Mouse (Mus musculus): ENCODE results near the gene Trpv5. TPM values are rescaled to one million over a fixed set of nuclear protein-coding genes. Genes with fewer than 3 reads are reported as not detected.

The Trpv5 gene
- polyA plus RNA-seq (2014; fragmentation: Nextera tagmentation; extraction: Ambion mirVana), result not detected in 2 replicates

DNA sequence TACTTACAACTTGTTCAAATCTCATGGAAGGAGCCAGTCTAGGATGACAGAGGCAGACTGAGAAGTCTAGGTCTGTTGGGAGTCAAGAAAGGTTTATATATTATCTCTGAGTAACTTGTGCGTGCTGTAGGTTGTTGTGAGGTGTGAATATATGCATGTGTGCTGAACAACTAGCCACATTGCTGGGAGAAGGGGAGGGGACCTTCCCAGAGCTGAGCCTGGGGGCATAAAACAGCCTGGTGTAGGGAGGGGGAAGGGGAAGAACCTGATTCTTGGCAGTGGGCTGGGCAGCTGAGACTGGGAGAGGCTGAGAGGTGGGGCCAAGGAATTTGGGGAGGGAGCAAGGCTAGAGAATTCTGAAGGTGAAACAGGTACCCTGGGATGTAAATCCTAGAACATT lies at the start of gene Trpv5:
TSS of gene Trpv5 (minus strand) at position 101 of the 400 bp plus-strand sequence.
- no peak within 1 kb of the TSS for H3K4me3 ChIP-seq (ENCODE audit: low read depth, low read length)
- no peaks in the 10 kb centered on the region for H3K9me3 ChIP-seq (ENCODE audit: control insufficient read depth, low read length)
- H3K27me3 ChIP-seq (ENCODE audit: control insufficient read depth, insufficient read depth, low read length), result no peaks in the 10 kb centered on the region
- H3K27ac ChIP-seq (ENCODE audit: low read depth, low read length), result no peak within 1 kb of the TSS
- no peak within 1 kb of the TSS for H3K4me2 ChIP-seq (ENCODE audit: low read depth, low read length)
- H3K4me1 ChIP-seq (ENCODE audit: control insufficient read depth, insufficient read depth, low read length), result no peaks in the 10 kb centered on the region
- no peak for ATAC-seq (ENCODE audit: low read depth)
- WGBS, result 80% methylated on average over 1 of the region's 1 CpGs
- H3K36me3 ChIP-seq (ENCODE audit: control insufficient read depth, insufficient read depth, low read length), result no peaks in the 10 kb centered on the region
- H3K9ac ChIP-seq (replicated peaks; ENCODE audit: low read depth, low read length), result no peak within 1 kb of the TSS

DNA sequence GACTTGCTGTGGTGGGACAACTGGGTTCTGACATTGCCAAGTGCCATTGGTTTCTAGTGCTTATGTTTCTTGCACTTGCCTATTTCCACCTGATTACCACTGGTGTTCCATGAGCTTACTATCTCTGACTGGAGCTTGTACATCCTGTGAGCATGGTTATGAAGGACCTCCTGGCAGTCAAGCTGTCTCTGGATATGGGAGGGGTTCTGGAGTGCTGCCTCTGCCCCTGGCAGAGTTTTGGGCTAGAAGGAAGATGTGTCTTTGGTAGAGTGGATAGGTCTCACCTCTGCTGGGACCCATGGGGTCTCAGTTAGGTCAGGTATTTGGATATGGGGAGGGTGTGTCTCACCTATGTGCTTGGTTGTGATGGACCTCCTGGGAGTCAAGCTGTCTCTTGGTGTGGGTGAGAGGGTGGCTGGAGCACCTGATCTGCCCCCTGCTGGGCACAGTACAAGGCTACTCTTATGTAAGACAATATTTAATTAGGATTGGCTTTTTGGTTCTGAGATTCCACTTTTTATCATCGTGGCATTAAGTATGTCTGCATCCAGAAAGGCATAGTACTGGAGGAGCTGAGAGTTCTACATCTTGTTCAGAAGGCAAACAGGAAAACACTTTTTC lies 47.5 kb upstream of the Trpv5 start:
- 84% methylated on average over 1 of the region's 1 CpGs for WGBS
- no peak for ATAC-seq (ENCODE audit: low read depth)
- Histone ChIP-seq H3K36me3 (ENCODE audit: control insufficient read depth, insufficient read depth, low read length) (no peaks in the 10 kb centered on the region), H3K9me3 (ENCODE audit: control insufficient read depth, low read length) (no peaks in the 10 kb centered on the region), H3K4me1 (ENCODE audit: control insufficient read depth, insufficient read depth, low read length) (no peaks in the 10 kb centered on the region), H3K4me2 (ENCODE audit: low read depth, low read length) (no peak overlapping the region), H3K4me3 (ENCODE audit: low read depth, low read length) (no peak overlapping the region), H3K9ac (replicated peaks; ENCODE audit: low read depth, low read length) (no peak overlapping the region), H3K27ac (ENCODE audit: low read depth, low read length) (no peak overlapping the region), H3K27me3 (ENCODE audit: control insufficient read depth, insufficient read depth, low read length) (no peaks in the 10 kb centered on the region)

DNA sequence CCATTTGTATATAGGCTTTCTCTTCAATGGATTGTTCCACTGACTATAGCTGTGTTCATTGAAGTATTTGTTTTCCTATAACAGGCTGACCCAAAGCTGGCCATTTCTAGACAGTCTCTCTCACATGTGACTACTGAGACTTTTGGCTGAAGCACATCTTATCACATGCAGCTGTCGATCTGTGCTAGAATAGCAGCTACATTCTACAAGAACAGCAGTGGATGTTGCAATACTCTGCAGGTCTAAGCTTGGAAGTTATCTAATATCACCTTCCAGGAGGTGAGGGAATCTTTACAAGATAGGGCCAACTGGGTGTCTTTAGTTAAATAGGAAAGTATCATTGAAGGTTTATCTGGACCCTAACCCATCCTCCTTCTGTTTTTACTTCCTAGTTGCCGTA lies 40.9 kb upstream of the Trpv5 start:
- ATAC-seq (ENCODE audit: low read depth), result no peak
- H3K36me3 ChIP-seq (ENCODE audit: control insufficient read depth, insufficient read depth, low read length), result no peaks in the 10 kb centered on the region
- WGBS, result 88% methylated on average over 2 of the region's 2 CpGs

DNA sequence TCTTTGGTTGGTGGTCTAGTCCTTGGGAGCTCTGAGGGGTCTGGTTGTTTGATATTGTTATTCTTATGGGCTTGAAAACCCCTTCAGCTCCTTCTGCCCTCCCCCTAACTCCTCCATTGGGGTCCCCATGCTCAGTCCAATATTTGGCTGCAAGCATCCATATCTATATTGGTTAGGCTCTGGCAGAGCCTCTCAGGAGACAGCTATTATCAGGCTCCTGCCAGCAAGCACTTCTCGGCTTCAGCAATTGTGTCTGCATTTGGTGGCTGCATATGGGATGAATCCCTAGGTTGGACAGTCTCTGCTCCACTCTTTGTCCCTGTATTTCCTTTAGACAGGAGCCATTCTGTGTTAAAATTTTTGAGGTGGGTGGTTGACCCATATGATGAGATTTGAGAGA lies 29.7 kb upstream of the Trpv5 start:
- H3K4me2 ChIP-seq (ENCODE audit: low read depth, low read length), result no peak overlapping the region
- H3K27me3 ChIP-seq (ENCODE audit: control insufficient read depth, insufficient read depth, low read length), result no peaks in the 10 kb centered on the region
- no peaks in the 10 kb centered on the region for H3K36me3 ChIP-seq (ENCODE audit: control insufficient read depth, insufficient read depth, low read length)
- H3K4me3 ChIP-seq (ENCODE audit: low read depth, low read length), result no peak overlapping the region
- H3K9ac ChIP-seq (replicated peaks; ENCODE audit: low read depth, low read length), result no peak overlapping the region
- H3K4me1 ChIP-seq (ENCODE audit: control insufficient read depth, insufficient read depth, low read length), result no peaks in the 10 kb centered on the region
- H3K9me3 ChIP-seq (ENCODE audit: control insufficient read depth, low read length), result no peaks in the 10 kb centered on the region
- no peak overlapping the region for H3K27ac ChIP-seq (ENCODE audit: low read depth, low read length)
- 92% methylated on average over 1 of the region's 1 CpGs for WGBS
- ATAC-seq (ENCODE audit: low read depth), result no peak

More for the DNA sequence above, 40.9 kb upstream of the Trpv5 start:
- H3K27me3 ChIP-seq (ENCODE audit: control insufficient read depth, insufficient read depth, low read length), result no peaks in the 10 kb centered on the region
- no peak overlapping the region for H3K4me2 ChIP-seq (ENCODE audit: low read depth, low read length)
- H3K27ac ChIP-seq (ENCODE audit: low read depth, low read length), result no peak overlapping the region
- H3K4me3 ChIP-seq (ENCODE audit: low read depth, low read length), result no peak overlapping the region
- no peaks in the 10 kb centered on the region for H3K4me1 ChIP-seq (ENCODE audit: control insufficient read depth, insufficient read depth, low read length)
- no peak overlapping the region for H3K9ac ChIP-seq (replicated peaks; ENCODE audit: low read depth, low read length)
- H3K9me3 ChIP-seq (ENCODE audit: control insufficient read depth, low read length), result no peaks in the 10 kb centered on the region

DNA sequence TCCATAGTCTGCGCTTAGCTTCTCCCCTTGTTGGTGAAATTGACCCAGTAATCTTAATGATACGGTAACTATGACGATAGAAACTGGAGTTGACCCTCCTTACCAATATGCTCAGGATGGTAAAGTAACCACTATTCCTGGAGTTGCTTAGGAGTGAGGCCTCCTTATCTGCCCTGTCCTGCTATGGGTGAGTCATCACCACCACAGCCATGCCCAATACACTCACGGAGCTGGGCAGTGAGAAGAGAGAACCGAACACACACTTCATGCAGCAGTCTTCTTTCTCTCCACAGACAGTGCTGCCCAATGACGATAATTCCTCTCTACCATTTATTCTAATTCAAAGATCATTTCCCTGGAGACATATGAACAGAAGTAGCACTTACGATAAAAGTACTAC lies 25.7 kb upstream of the Trpv5 start:
- Histone ChIP-seq H3K27me3 (ENCODE audit: control insufficient read depth, insufficient read depth, low read length) (no peaks in the 10 kb centered on the region), H3K4me3 (ENCODE audit: low read depth, low read length) (no peak overlapping the region), H3K9me3 (ENCODE audit: control insufficient read depth, low read length) (no peaks in the 10 kb centered on the region), H3K9ac (replicated peaks; ENCODE audit: low read depth, low read length) (no peak overlapping the region), H3K4me1 (ENCODE audit: control insufficient read depth, insufficient read depth, low read length) (no peaks in the 10 kb centered on the region), H3K27ac (ENCODE audit: low read depth, low read length) (no peak overlapping the region), H3K36me3 (ENCODE audit: control insufficient read depth, insufficient read depth, low read length) (no peaks in the 10 kb centered on the region), H3K4me2 (ENCODE audit: low read depth, low read length) (no peak overlapping the region)
- WGBS, result 94% methylated on average over 7 of the region's 7 CpGs
- no peak for ATAC-seq (ENCODE audit: low read depth)

DNA sequence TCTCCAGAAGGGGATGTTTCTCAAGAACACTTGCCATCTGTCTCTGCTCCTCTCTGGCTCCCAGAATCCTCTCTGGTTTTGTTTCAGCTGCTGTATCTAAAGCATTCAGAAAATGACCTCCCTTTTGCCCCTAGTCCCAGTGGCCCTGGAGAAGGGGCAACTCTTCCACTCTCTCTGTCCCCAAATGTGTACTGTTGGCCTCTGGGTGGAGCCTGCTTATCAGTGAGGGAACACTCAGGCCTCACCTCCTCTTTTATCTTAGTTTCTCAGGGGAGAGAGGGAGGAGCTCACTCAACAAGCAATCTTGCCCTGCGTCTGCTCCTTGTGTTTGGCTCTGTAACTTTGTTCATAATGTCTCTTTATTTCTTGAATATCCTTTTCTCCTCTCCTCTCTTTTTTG lies 23.6 kb upstream of the Trpv5 start, which contains the start of gene Kel:
TSS of gene Kel (minus strand) at position 217 of the 400 bp plus-strand sequence.
- H3K36me3 ChIP-seq (ENCODE audit: control insufficient read depth, insufficient read depth, low read length), result no peaks in the 10 kb centered on the region
- ATAC-seq (ENCODE audit: low read depth), result no peak
- 64% methylated on average over 1 of the region's 1 CpGs for WGBS
- H3K27me3 ChIP-seq (ENCODE audit: control insufficient read depth, insufficient read depth, low read length), result no peaks in the 10 kb centered on the region
- no peak within 1 kb of the TSS for H3K4me2 ChIP-seq (ENCODE audit: low read depth, low read length)
- H3K4me1 ChIP-seq (ENCODE audit: control insufficient read depth, insufficient read depth, low read length), result no peaks in the 10 kb centered on the region
- no peak within 1 kb of the TSS for H3K9ac ChIP-seq (replicated peaks; ENCODE audit: low read depth, low read length)
- H3K27ac ChIP-seq (ENCODE audit: low read depth, low read length), result no peak within 1 kb of the TSS
- no peaks in the 10 kb centered on the region for H3K9me3 ChIP-seq (ENCODE audit: control insufficient read depth, low read length)
- H3K4me3 ChIP-seq (ENCODE audit: low read depth, low read length), result no peak within 1 kb of the TSS

DNA sequence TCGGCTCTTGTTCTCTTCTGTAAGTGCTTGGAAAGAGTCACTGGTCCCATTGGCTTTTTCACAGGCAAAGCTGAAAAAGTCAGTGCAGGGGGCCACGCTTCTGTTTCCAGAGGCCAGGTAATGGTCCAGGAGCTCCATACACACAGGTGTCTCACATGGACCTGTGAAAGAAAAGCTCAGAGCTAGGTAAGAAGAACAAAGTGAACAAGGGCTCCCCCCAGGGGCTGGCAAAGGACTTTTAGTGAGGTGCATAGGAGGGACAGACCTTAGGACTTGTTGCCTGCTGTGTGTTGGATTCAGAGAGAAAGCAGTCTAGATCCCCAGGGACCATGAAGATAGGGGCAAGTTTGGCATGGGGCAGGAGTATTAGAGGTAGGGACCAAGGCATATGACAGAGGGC lies 22.4 kb upstream of the Trpv5 start:
- 81% methylated on average over 2 of the region's 2 CpGs for WGBS
- Histone ChIP-seq H3K27ac (ENCODE audit: low read depth, low read length) (no peak overlapping the region), H3K4me3 (ENCODE audit: low read depth, low read length) (no peak overlapping the region), H3K4me2 (ENCODE audit: low read depth, low read length) (no peak overlapping the region), H3K36me3 (ENCODE audit: control insufficient read depth, insufficient read depth, low read length) (no peaks in the 10 kb centered on the region), H3K9me3 (ENCODE audit: control insufficient read depth, low read length) (no peaks in the 10 kb centered on the region), H3K4me1 (ENCODE audit: control insufficient read depth, insufficient read depth, low read length) (no peaks in the 10 kb centered on the region), H3K27me3 (ENCODE audit: control insufficient read depth, insufficient read depth, low read length) (no peaks in the 10 kb centered on the region), H3K9ac (replicated peaks; ENCODE audit: low read depth, low read length) (no peak overlapping the region)
- ATAC-seq (ENCODE audit: low read depth), result no peak

DNA sequence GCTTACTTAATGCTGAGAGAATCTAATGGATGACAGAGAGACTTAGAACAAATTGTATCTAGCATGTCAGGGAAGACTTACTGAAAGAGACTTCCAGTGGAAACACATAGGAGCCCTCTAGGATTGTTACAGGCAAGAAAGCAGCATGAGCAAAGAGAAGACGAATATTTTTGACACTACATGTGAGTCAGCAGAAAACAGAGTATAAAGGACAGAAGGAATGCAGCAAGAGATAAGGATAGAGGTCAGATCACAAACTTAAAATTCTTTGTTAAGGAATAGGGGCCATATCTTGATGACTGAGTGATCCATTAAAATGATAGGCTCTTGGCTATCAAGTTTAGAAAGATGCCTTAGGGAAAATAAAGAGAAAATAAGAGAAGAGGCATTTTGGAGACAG lies 20.7 kb upstream of the Trpv5 start:
- Histone ChIP-seq H3K4me2 (ENCODE audit: low read depth, low read length) (no peak overlapping the region), H3K9me3 (ENCODE audit: control insufficient read depth, low read length) (no peaks in the 10 kb centered on the region), H3K9ac (replicated peaks; ENCODE audit: low read depth, low read length) (no peak overlapping the region), H3K4me1 (ENCODE audit: control insufficient read depth, insufficient read depth, low read length) (no peaks in the 10 kb centered on the region), H3K4me3 (ENCODE audit: low read depth, low read length) (no peak overlapping the region), H3K27me3 (ENCODE audit: control insufficient read depth, insufficient read depth, low read length) (no peaks in the 10 kb centered on the region), H3K27ac (ENCODE audit: low read depth, low read length) (no peak overlapping the region), H3K36me3 (ENCODE audit: control insufficient read depth, insufficient read depth, low read length) (no peaks in the 10 kb centered on the region)
- no peak for ATAC-seq (ENCODE audit: low read depth)
- WGBS, result 84% methylated on average over 1 of the region's 1 CpGs

DNA sequence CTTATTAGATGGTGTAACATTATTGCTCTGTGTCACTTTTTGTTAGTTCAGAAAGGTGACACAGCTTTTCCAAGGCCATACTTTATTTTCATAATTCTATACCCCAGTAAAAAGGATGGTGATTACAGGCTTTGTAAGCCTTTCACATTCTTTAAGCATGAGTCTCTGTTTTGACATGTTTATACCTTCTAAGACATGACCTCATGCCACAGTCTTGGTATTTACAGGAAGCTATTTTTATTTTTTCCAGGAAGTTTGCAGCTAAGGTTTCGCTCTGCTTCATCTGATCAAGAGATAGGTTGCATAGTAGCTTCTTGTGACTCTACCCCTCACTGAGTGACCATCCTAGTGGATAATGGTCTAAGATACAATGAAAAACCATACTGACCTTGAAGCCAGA lies 13.8 kb upstream of the Trpv5 start:
- no peak overlapping the region for H3K4me3 ChIP-seq (ENCODE audit: low read depth, low read length)
- no peak for ATAC-seq (ENCODE audit: low read depth)
- no peak overlapping the region for H3K9ac ChIP-seq (replicated peaks; ENCODE audit: low read depth, low read length)
- H3K36me3 ChIP-seq (ENCODE audit: control insufficient read depth, insufficient read depth, low read length), result no peaks in the 10 kb centered on the region
- H3K4me2 ChIP-seq (ENCODE audit: low read depth, low read length), result no peak overlapping the region
- no peaks in the 10 kb centered on the region for H3K4me1 ChIP-seq (ENCODE audit: control insufficient read depth, insufficient read depth, low read length)
- H3K27me3 ChIP-seq (ENCODE audit: control insufficient read depth, insufficient read depth, low read length), result no peaks in the 10 kb centered on the region
- no peaks in the 10 kb centered on the region for H3K9me3 ChIP-seq (ENCODE audit: control insufficient read depth, low read length)
- H3K27ac ChIP-seq (ENCODE audit: low read depth, low read length), result no peak overlapping the region
- WGBS, result 91% methylated on average over 1 of the region's 1 CpGs
